Mouse (Mus musculus) MN1 (cell line): ENCODE results near the gene Nnmt.

Experiments used
- DNase-seq: peaks from one replicate; pipeline ENCODE4 v3.0.0-alpha.2; 2016; ENCODE audit warnings: low spot score

The Nnmt gene

DNA sequence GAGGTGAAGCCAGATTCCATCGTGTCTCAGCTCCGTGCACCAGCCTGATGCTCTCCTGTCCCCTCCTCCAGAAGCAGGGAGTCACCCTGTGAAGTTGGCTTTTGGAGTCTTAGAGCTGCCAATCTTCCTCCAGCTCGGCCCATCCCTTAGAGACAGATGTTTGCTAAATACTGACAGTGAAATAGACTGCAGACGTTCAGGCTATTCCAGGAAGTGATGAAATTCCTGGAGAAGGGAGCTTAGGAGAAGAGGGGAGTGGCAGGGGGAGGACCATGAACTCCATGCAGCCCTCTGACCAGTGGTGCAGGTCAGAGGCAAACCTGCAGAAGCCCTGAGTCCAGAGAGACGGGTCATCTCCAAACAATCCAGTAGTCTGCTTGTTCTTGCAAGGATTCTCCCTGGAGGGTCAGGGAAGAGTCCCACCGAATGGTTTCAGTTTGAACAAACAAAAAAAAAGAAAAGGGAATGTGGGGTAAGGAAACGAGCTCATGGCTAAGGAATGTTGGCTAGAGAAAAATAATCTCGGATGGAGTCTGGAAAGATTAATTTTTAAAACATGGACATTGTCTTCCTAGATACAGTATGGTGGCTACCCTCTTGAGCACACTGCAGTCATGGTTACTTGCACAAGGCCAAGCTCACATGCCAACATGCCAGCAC is at the start of gene Nnmt:
Gene Nnmt (minus strand): TSS at position 215 of the 660 bp plus-strand sequence.
- DNase-seq: no peak

DNA sequence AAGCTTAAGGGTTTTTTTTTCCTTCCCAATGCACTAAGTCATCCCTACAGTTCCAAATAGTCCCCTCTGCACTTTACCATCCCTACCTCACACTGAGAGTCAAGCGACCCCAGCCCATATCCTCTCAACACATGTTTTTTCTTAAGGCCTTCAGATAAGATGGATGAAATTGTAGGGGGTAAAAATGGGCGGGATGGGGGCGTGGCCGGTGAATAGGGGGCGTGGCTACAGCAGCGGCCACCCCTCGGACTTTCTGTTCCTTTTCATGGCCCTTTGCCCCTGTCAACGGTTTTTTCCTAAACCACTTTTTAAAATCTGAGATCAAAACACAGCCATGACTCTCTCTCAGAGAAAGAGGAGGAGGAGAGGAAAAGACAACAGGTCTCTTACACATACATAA is 49.8 kb upstream of the Nnmt start:
- DNase-seq: no peak

DNA sequence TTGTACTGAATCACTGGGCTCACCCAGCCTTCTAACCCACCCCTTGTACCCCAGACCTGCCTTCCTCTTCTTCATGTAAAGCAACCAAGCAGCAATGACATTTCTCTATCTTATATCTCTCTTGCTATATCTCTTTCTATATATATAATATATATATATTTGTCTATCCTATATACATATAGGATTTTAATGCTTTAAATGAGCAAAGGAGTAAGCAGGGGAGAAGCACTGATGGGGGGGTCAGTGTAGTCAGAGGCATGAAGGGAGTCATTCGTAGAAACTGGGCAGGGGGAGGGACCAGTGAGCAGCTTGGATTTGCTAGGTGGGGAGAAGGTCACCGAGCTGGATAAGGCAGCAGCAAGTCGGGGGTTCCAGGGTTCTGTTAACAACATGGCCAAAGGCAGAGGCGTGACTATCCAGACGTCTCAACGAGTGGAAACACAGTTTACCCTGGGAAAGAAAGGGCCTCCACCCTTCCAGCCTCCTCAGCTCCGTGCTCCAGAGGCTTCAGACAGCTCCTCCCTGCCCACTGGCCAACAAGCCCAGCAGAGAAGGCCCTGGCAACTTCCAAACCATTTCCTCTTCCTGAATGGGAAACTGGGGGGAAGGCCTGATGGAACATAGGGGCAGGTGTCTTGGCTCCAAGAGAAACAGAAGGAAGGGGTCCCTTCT is 48.6 kb upstream of the Nnmt start:
- DNase-seq: no peak

GRCm38 (mm10) chr9:48652026-48652425 is 47.1 kb upstream of the Nnmt start:
- no peak for DNase-seq

DNA sequence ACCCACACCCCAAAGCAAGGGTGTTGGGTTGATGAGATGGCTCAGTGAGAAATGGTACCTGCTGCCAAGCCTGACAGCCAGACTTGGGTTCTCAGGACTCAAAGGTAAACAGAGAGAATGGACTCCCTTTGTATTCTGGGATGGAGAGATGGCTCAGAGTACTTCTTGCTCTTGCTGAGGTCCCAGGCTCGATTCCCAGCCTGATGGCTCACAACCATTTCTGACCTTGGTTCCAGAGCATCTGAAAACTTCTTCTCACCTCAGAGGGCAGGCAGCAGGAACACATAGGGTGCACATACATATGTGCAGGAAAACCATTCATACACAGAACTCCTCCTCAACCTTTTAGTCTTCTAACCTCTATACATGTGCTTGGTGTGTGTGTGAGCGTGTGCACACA is 45.9 kb upstream of the Nnmt start:
- DNase-seq: no peak

DNA sequence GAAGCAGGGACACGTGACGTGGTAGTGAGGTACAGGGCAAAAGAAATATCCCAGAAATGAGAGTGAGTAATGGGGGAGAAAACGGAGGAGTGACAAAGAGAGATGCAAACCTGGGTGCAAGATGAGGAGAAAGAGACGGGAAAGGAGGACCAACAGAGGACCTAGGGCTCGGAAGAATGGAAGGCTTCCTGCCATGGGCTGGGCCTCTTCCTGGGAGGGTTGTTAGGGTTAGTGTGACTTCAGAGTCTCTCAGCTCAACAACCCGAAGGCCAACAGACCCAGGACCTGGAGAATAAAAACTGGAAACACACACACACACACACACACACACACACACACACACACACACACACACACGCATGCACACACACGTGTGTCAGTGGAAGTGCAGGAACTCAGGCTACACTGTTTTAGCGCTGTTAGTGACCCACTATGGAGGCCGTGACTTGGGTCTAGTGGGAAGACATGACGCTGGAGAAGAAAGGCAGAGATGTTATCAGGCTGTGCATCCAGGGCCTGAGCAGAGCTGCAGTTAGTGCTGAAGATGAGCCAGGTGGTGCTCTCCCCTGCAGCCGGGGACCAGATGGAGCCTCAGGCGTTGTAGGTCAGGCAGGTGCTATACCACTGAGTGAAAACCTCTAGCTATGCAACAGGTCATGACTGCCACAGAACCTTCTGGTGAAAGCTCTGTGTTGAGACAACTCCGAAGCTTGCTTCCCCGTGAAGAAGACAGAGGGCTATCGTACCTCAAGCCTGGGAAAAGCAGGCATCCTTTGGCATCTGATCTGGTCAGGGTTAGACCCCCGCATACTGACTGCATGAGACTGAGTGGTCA is 45.1 kb upstream of the Nnmt start:
- DNase-seq: peak; percentile 22

- DNase-seq: peak; percentile 54
Observed at GRCm38 (mm10) chr9:48649098-48649766, 44.3 kb upstream of the Nnmt start.

DNA sequence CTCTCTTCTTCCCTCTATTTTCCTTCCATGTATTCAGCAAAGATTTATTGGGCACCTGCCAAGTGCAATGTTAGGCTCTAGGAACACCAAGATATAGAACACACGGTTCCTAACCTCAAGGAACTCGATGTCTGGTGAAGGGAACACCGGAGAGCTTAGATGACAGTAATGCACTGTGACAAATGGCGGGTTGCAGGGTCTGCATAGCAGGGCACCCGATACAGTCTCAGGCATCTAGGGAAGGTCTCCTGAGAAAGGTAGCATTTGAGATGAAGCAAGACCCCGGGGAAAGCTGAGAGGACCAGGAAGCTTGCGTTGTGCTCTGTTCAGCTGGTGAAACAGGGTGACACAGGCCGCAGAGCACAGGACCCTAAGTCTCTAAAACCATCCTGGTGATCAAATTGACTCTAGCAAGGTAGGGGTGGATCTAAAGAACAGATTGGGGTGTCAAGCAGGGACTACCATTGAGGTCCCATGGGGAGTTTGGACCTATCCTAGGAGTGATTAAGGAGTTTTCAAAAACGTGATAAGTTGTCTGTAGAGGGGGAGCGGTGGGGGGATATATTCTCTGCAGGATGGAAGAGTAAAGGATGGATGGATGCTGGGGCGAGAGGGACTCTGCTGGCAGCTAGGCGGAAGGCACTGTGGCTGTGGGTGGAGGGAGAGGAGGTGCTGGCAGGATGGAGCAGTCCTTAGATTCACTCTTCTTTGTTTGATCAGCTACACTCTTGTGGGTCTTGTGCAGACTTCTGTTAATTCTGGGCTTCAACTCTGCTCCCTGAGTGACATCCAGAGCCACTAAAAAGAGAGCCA is 43.5 kb upstream of the Nnmt start:
- DNase-seq: no peak

DNA sequence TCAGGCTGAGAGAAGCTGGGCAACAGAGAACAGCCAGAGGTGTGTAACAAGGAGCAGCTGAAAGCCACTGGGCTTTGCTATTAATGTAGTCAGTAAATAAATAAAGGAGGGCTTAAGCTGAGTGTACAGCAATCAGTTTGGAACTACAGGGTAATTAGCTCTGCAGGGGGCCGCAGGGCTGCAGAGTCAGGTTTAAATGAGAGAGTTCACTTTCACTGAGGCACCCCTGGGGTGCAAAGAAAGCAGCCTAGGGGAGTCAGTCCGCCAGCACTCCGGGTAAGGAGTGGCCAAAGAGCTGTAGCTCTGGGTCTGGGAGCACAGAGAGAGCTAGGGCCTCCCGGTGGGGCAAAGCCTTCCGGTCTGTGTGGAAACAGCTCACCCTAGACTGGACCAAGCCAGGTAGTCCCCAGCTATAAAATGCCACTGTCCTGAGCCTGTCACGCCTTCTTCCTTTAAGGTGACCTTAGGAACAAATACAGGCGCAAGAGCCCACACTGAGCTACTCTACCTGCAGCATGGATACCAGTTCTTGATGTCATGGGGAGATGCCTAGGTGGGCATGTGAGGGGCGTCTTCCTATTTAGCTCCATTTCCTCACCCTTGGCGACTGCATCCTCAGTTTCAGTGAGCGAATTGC is 42.8 kb upstream of the Nnmt start:
- no peak for DNase-seq

- no peak for DNase-seq
Observed at GRCm38 (mm10) chr9:48646781-48647647, 42.1 kb upstream of the Nnmt start.

DNA sequence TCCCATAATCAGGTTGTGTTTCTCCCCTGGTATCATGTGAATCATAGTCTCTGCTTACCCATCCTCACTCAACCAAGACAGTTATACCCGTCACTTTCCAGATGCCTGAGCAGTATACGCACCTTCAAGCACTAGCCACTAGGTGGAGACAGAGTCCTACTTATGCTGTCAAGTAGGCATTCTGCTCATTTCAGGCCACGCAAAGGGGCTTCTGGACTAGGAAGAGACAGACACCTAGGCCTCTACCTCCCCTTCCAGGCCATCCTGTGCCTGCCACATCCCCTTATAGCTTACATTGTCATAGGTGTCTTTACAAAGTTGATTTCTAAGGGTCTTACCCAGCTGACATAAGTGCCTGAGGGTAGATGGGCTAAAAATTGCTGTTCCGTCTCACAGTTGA is 41.3 kb upstream of the Nnmt start:
- peak; percentile 81 for DNase-seq

GRCm38 (mm10) chr9:48645648-48646126 is 40.7 kb upstream of the Nnmt start:
- no peak for DNase-seq

GRCm38 (mm10) chr9:48644926-48645647 is 40.1 kb upstream of the Nnmt start:
- DNase-seq: peak; percentile 19

DNA sequence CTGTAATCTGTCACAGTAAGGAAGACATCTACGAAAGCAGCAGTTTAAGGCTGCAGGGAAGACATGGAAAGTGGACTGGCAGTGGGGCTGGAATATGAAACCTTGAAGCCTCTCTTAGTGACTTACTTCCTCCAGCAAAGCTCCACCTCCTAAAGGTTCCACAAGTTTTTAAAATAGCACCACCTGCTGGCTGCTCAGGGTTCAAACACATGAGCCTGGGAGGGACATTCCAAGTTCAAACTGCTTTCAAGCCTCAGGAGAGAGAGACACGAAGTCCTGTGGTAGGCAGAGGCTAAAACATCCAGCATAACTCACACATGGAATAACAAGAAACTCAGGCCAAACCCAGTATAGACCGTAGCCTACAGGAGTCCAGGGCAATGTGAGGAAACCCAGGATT is 39.4 kb upstream of the Nnmt start:
- DNase-seq: no peak

DNA sequence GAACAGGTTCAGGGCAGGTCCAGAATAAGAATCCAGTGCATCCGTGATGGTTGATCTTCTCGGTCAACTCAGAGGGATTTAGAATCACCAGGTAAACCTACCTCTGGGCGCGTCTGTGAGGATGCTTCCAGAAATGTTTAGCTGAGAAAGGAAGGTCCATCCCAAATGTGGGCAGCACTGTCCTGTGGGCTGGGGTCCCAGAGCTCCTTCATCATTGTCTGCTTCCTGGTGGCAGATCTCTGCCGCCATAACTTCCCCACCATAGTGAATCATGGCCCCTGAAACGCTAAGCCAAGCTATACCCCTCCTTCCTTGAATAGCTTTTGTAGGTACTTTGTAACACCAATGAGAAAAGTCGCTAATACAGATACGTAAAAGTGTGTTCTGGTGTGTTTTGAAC is 36.7 kb upstream of the Nnmt start:
- no peak for DNase-seq

GRCm38 (mm10) chr9:48640881-48641280 is 35.9 kb upstream of the Nnmt start:
- DNase-seq: no peak

GRCm38 (mm10) chr9:48638176-48638803 is 33.3 kb upstream of the Nnmt start:
- no peak for DNase-seq

- no peak for DNase-seq
Observed at GRCm38 (mm10) chr9:48637161-48637560, 32.2 kb upstream of the Nnmt start.
